Mouse (Mus musculus) thymus, postnatal 10 days (tissue): ENCODE measurements around the gene Efl1.
"Not testable (repeated sequence)": the region's sequence is repeated elsewhere in the genome, so short reads cannot be mapped to it uniquely, and the experiment has no call there.

Experiments
- DNase-seq, 2 experiments: peaks; one replicate each; pipeline ENCODE4 v3.0.0; 2021; ENCODE audit warnings: low spot score in 2 of 2

The Efl1 gene

GRCm38 (mm10) chr7:82719740-82720139 is 71.3 kb downstream of the Efl1 start:
- DNase-seq: no peak

GRCm38 (mm10) chr7:82720501-82720900 is 72.1 kb downstream of the Efl1 start:
- DNase-seq: no peak

GRCm38 (mm10) chr7:82720906-82721305 is 72.5 kb downstream of the Efl1 start:
- no peak for DNase-seq

GRCm38 (mm10) chr7:82722486-82723123 is 74.2 kb downstream of the Efl1 start:
- DNase-seq: no peak

- DNase-seq: no peak
Observed at GRCm38 (mm10) chr7:82723151-82723871, 74.9 kb downstream of the Efl1 start.

- no peak for DNase-seq
Observed at GRCm38 (mm10) chr7:82724491-82724890, 76.1 kb downstream of the Efl1 start.

- no peak for DNase-seq
Observed at GRCm38 (mm10) chr7:82725006-82725636, 76.7 kb downstream of the Efl1 start.

- no peak for DNase-seq
Observed at GRCm38 (mm10) chr7:82725741-82726450, 77.5 kb downstream of the Efl1 start.

- no peak for DNase-seq
Observed at GRCm38 (mm10) chr7:82727066-82727465, 78.7 kb downstream of the Efl1 start.

GRCm38 (mm10) chr7:82729009-82729408 is 80.6 kb downstream of the Efl1 start:
- not testable (repeated sequence) for DNase-seq

GRCm38 (mm10) chr7:82733118-82733517 is 84.7 kb downstream of the Efl1 start:
- no peak for DNase-seq

GRCm38 (mm10) chr7:82733995-82734394 is 85.6 kb downstream of the Efl1 start:
- DNase-seq: no peak

- DNase-seq: no peak
Observed at GRCm38 (mm10) chr7:82734748-82735600, 86.6 kb downstream of the Efl1 start.

GRCm38 (mm10) chr7:82743116-82743765 is 94.8 kb downstream of the Efl1 start:
- no peak for DNase-seq

GRCm38 (mm10) chr7:82744167-82744715 is 95.8 kb downstream of the Efl1 start:
- no peak for DNase-seq

GRCm38 (mm10) chr7:82748812-82749211 is 100.4 kb downstream of the Efl1 start:
- no peak for DNase-seq

- no peak for DNase-seq
Observed at GRCm38 (mm10) chr7:82749239-82749638, 100.8 kb downstream of the Efl1 start.

GRCm38 (mm10) chr7:82752171-82753085 is 104.0 kb downstream of the Efl1 start:
- DNase-seq: no peak

- DNase-seq: no peak
Observed at GRCm38 (mm10) chr7:82755602-82756155, 107.3 kb downstream of the Efl1 start.
